Mouse (Mus musculus): ENCODE results near the gene Itgb1bp1. TPM values are rescaled to one million over a fixed set of nuclear protein-coding genes. Genes with fewer than 3 reads are reported as not detected.

The Itgb1bp1 gene
- polyA plus RNA-seq, 1 experiment from 2014 or later = 43.8 TPM

- ATAC-seq (ENCODE audit: low FRiP score, low read depth) = no peak
- 0 out of 2 replicates have a peak overlapping the region, but pooled peaks have one; percentile 20 for H3K27ac ChIP-seq (replicated peaks)
- no peak overlapping the region for H3K4me3 ChIP-seq
- no peaks in the 10 kb centered on the region for H3K9me3 ChIP-seq
- H3K4me2 ChIP-seq (replicated peaks) = no peak overlapping the region
- H3K36me3 ChIP-seq = peaks cover 80% of the 10 kb centered on the region
- WGBS = 91% methylated on average over 4 of the region's 4 CpGs
- no peaks in the 10 kb centered on the region for H3K27me3 ChIP-seq
- H3K9ac ChIP-seq (replicated peaks) = no peak overlapping the region
- H3K4me1 ChIP-seq = no peaks in the 10 kb centered on the region
These were observed 20.6 kb downstream of the Itgb1bp1 start for GRCm38 (mm10) chr12:21265501-21265900.

DNA sequence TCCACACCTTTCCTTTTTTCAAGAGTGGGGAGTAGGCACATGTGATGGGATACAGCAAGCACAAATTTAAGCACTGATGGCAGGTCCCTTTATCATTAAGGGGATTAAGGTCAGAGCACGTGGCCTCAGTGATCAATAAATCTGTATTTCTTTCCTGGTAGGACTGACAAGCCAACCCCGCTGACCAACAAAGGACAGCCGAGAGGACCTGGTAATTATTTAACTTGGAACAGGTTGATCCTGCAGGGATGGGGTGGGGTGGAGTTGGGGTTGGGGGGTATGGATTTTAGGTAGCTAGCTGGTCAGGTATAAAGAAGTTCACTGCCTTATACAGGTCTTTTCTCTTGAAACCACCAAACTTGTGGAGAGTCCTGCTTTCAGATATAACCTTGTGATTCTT lies 21.1 kb downstream of the Itgb1bp1 start:
- Histone ChIP-seq H3K4me2 (replicated peaks) (no peak overlapping the region), H3K9ac (replicated peaks) (no peak overlapping the region), H3K4me1 (no peaks in the 10 kb centered on the region), H3K27ac (replicated peaks) (0 out of 2 replicates have a peak overlapping the region, but pooled peaks have one; percentile 20), H3K27me3 (no peaks in the 10 kb centered on the region), H3K4me3 (no peak overlapping the region), H3K9me3 (no peaks in the 10 kb centered on the region), H3K36me3 (peaks cover 80% of the 10 kb centered on the region)
- 87% methylated on average over 3 of the region's 3 CpGs for WGBS
- no peak for ATAC-seq (ENCODE audit: low FRiP score, low read depth)

GRCm38 (mm10) chr12:21264241-21264640 lies 21.8 kb downstream of the Itgb1bp1 start:
- no peaks in the 10 kb centered on the region for H3K27me3 ChIP-seq
- H3K36me3 ChIP-seq = peaks cover 79% of the 10 kb centered on the region
- WGBS = 84% methylated on average over 5 of the region's 5 CpGs
- no peak overlapping the region for H3K9ac ChIP-seq (replicated peaks)
- no peak overlapping the region for H3K4me3 ChIP-seq
- H3K27ac ChIP-seq (replicated peaks) = no peak overlapping the region
- H3K4me2 ChIP-seq (replicated peaks) = no peak overlapping the region
- H3K4me1 ChIP-seq = no peaks in the 10 kb centered on the region
- no peak for ATAC-seq (ENCODE audit: low FRiP score, low read depth)
- no peaks in the 10 kb centered on the region for H3K9me3 ChIP-seq

DNA sequence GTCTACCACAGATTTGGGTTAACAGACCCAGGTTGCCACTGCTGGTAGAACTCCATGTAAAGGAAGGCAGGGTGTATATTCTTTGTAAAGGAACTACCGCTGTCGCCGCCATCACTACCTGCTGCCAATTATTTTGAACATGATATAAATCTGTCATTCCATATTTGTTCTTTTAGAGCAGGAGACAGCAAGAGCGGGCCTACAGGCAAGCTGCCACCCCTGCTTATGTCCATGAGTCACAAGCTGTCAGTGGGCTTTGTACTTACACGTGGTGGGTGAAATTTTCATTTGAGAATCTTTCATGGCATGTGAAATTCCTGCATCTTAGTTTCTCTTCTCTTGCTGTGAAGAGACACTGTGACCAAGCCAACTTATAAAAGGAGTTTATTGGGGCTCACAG lies 22.8 kb downstream of the Itgb1bp1 start:
- 96% methylated on average over 5 of the region's 5 CpGs for WGBS
- ATAC-seq (ENCODE audit: low FRiP score, low read depth) = no peak
- no peaks in the 10 kb centered on the region for H3K27me3 ChIP-seq

GRCm38 (mm10) chr12:21261521-21261920 lies 24.6 kb downstream of the Itgb1bp1 start:
- H3K36me3 ChIP-seq = peaks cover 88% of the 10 kb centered on the region
- H3K9ac ChIP-seq (replicated peaks) = no peak overlapping the region
- H3K9me3 ChIP-seq = no peaks in the 10 kb centered on the region
- H3K4me2 ChIP-seq (replicated peaks) = no peak overlapping the region
- no peak for ATAC-seq (ENCODE audit: low FRiP score, low read depth)
- H3K27ac ChIP-seq (replicated peaks) = no peak overlapping the region
- H3K4me3 ChIP-seq = no peak overlapping the region
- 90% methylated on average over 4 of the region's 4 CpGs for WGBS
- no peaks in the 10 kb centered on the region for H3K27me3 ChIP-seq
- no peaks in the 10 kb centered on the region for H3K4me1 ChIP-seq

More for the DNA sequence above, 22.8 kb downstream of the Itgb1bp1 start:
- Histone ChIP-seq H3K27ac (replicated peaks) (no peak overlapping the region), H3K4me1 (no peaks in the 10 kb centered on the region), H3K9me3 (no peaks in the 10 kb centered on the region), H3K36me3 (peaks cover 80% of the 10 kb centered on the region), H3K4me2 (replicated peaks) (no peak overlapping the region), H3K4me3 (no peak overlapping the region), H3K9ac (replicated peaks) (no peak overlapping the region)

- H3K36me3 ChIP-seq = peaks cover 88% of the 10 kb centered on the region
- no peaks in the 10 kb centered on the region for H3K27me3 ChIP-seq
- no peak overlapping the region for H3K4me2 ChIP-seq (replicated peaks)
- H3K4me3 ChIP-seq = no peak overlapping the region
- H3K27ac ChIP-seq (replicated peaks) = no peak overlapping the region
- H3K9ac ChIP-seq (replicated peaks) = no peak overlapping the region
- H3K9me3 ChIP-seq = no peaks in the 10 kb centered on the region
- 96% methylated on average over 6 of the region's 6 CpGs for WGBS
- H3K4me1 ChIP-seq = no peaks in the 10 kb centered on the region
- 0 out of 2 replicates have a peak, but pooled peaks have one; percentile 34 for ATAC-seq (ENCODE audit: low FRiP score, low read depth)
These were observed 25.4 kb downstream of the Itgb1bp1 start for GRCm38 (mm10) chr12:21260494-21261256.

DNA sequence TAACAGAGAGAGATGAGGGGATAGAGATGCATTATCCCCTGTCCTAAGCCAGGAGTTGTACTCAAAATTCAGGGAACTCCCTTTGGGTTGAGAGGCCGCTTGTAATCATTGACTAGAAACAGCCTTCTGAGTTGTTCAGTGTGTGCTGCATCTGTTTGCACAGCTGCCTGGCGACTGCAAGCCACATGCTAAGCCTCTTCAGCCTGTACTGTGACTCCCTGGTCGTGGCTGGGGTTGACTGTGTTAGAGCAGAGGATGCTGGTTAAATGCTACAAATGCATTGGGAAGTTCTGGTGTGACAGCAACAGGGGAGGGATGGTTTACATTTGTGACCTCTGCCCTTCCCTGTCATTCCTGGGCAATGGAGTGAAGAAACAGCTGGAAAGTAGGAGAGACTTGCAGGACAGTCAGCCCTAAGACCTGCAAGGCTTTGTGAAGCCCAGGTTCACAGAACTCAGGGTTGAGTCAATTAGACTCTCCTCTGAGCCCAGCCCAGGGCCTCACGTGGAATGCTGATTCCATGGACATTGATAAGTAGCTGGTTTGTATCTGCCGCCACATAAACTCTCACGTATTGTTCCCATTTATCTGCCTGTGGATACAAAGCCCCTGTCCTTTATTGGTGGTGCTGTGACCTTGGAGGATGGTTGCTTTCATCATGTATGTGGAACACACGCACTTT lies 38.2 kb downstream of the Itgb1bp1 start:
- no peaks in the 10 kb centered on the region for H3K4me1 ChIP-seq
- H3K4me3 ChIP-seq = no peak overlapping the region
- WGBS = 82% methylated on average over 7 of the region's 7 CpGs
- no peak overlapping the region for H3K9ac ChIP-seq (replicated peaks)
- H3K36me3 ChIP-seq = peaks cover 87% of the 10 kb centered on the region
- no peaks in the 10 kb centered on the region for H3K27me3 ChIP-seq
- no peak overlapping the region for H3K27ac ChIP-seq (replicated peaks)
- H3K4me2 ChIP-seq (replicated peaks) = no peak overlapping the region
- ATAC-seq (ENCODE audit: low FRiP score, low read depth) = no peak
- H3K9me3 ChIP-seq = no peaks in the 10 kb centered on the region

DNA sequence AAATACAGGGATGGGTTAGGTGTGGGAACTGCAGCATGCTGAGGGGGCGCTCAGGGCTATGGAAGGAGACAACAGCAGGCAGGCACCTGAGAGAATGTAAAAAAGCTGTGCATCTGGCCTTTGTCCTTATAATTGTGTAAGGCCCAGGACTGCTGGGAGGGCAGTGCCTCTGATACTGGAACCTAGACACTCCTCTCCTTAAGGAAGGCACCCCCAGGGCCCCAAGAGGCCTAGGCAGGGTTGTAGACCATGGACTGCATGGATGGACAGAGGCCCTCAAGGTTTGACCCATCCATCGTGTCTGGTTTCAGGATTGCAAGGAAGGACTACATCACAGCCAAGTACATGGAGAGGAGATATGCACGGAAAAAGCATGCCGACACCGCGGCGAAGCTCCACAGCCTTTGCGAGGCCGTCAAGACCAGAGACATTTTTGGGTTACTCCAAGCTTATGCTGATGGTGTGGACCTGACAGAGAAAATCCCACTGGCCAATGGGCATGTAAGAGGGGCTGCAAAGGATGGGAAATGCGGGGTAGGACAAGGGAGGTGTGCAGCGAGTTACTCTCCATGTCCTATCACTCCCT lies 41.6 kb downstream of the Itgb1bp1 start:
- H3K9ac ChIP-seq (replicated peaks) = no peak overlapping the region
- H3K27ac ChIP-seq (replicated peaks) = no peak overlapping the region
- H3K4me1 ChIP-seq = no peaks in the 10 kb centered on the region
- H3K27me3 ChIP-seq = no peaks in the 10 kb centered on the region
- H3K4me3 ChIP-seq = no peak overlapping the region
- no peaks in the 10 kb centered on the region for H3K9me3 ChIP-seq
- WGBS = 96% methylated on average over 11 of the region's 11 CpGs
- ATAC-seq (ENCODE audit: low FRiP score, low read depth) = no peak
- H3K4me2 ChIP-seq (replicated peaks) = no peak overlapping the region
- H3K36me3 ChIP-seq = peaks cover 74% of the 10 kb centered on the region

- ATAC-seq (ENCODE audit: low FRiP score, low read depth) = no peak
- Histone ChIP-seq H3K27ac (replicated peaks) (no peak overlapping the region), H3K27me3 (no peaks in the 10 kb centered on the region), H3K9ac (replicated peaks) (no peak overlapping the region), H3K4me2 (replicated peaks) (no peak overlapping the region), H3K36me3 (peaks cover 78% of the 10 kb centered on the region), H3K4me1 (no peaks in the 10 kb centered on the region), H3K9me3 (no peaks in the 10 kb centered on the region), H3K4me3 (no peak overlapping the region)
- WGBS = 80% methylated on average over 3 of the region's 3 CpGs
These were observed 44.1 kb downstream of the Itgb1bp1 start for GRCm38 (mm10) chr12:21241965-21242364.

DNA sequence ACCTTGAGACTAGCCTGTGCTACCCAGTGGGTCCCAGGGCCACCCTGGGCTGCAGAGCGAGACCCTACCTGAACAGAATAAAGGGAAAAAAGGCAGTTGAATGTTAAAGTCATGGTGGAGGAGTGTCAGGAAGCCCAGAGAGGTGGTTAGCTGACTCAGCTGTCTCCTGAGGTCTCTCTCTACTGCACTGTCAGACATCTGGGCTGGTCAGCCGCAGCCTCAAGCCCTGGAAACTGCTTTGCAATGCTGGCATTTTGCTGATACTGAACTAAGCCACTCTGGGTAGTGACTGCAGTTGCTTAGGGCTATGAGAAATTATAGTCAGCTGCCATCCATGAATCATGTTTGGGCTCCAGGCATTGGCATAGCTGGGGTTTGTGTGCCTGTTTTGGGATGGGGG lies 51.5 kb downstream of the Itgb1bp1 start:
- Histone ChIP-seq H3K27ac (replicated peaks) (no peak overlapping the region), H3K4me1 (no peaks in the 10 kb centered on the region), H3K36me3 (peaks cover 92% of the 10 kb centered on the region), H3K4me3 (no peak overlapping the region), H3K9me3 (no peaks in the 10 kb centered on the region), H3K27me3 (no peaks in the 10 kb centered on the region), H3K9ac (replicated peaks) (no peak overlapping the region), H3K4me2 (replicated peaks) (no peak overlapping the region)
- 96% methylated on average over 2 of the region's 2 CpGs for WGBS
- no peak for ATAC-seq (ENCODE audit: low FRiP score, low read depth)

DNA sequence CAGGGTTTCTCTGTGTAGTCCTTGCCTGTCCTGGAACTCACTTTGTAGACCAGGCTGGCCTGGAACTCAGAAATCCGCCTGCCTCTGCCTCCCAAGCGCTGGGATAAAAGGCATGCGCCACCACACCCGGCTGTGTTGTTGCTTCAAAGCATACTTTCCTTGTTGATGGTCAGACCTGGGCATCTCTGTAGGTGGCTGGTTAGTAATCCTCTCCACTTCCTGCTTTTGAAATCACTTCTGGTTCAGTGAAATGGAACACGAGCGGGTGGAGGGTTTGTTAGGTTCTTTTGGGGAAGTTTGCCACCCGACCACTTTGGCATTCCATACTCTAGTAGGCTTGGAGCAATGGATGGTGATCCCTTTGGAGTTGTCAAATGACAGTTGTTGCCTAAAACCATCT lies 52.4 kb downstream of the Itgb1bp1 start:
- Histone ChIP-seq H3K27ac (replicated peaks) (no peak overlapping the region), H3K4me1 (no peaks in the 10 kb centered on the region), H3K4me3 (no peak overlapping the region), H3K9ac (replicated peaks) (no peak overlapping the region), H3K4me2 (replicated peaks) (no peak overlapping the region), H3K27me3 (no peaks in the 10 kb centered on the region), H3K9me3 (no peaks in the 10 kb centered on the region), H3K36me3 (peaks cover 91% of the 10 kb centered on the region)
- no peak for ATAC-seq (ENCODE audit: low FRiP score, low read depth)
- WGBS = 93% methylated on average over 7 of the region's 7 CpGs
